Mouse (Mus musculus) bone marrow, adult 2 months (tissue): ENCODE results near the gene Nup62. TPM values are rescaled to one million over a fixed set of nuclear protein-coding genes. Genes with fewer than 3 reads are reported as not detected.

ENCODE experiments used
- H3K27ac ChIP-seq: fragments of 200-500 bp; 2 replicates; pipeline ENCODE4 v1.5.1; 2012; ENCODE audit warnings: low read depth, mild to moderate bottlenecking, control low read depth, inconsistent platforms, low read length; ENCODE audit not compliant: control insufficient read depth, poor library complexity, insufficient read depth
- H3K4me1 ChIP-seq: fragments of 200-500 bp; 2 replicates; pipeline ENCODE4 v1.6.1; 2011; ENCODE audit warnings: low read length; ENCODE audit not compliant: control insufficient read depth, insufficient read depth
- H3K4me3 ChIP-seq: fragments of 200-500 bp; replicated peaks from 2 replicates; pipeline ENCODE3; 2011; ENCODE audit warnings: mild to moderate bottlenecking, low read depth, low read length, control low read depth; ENCODE audit not compliant: control insufficient read depth
- CTCF ChIP-seq: fragments of 200-500 bp; IDR thresholded peaks from 2 replicates; pipeline ENCODE4 v1.5.1; 2011; ENCODE audit warnings: low read length, control low read depth; ENCODE audit not compliant: control insufficient read depth, insufficient read depth
- POLR2A ChIP-seq: fragments of 200-500 bp; IDR thresholded peaks from 2 replicates; pipeline ENCODE4 v1.6.1; 2011; ENCODE audit warnings: low read depth, mild to moderate bottlenecking, control low read depth, low read length, borderline replicate concordance; ENCODE audit not compliant: control insufficient read depth
- WGBS: fragments of 180-500 bp; shearing (Covaris S2); methylation state at CpG from one replicate; pipeline ENCODE4 v1.1.7; 2018; 5-methylcytosine and 5-hydroxymethylcytosine counted together
- polyA plus RNA-seq: library from polyadenylated mRNA; stranded (reverse); fragments of >200 nt; gene quantifications from 2 replicates; pipeline ENCODE4 v1.2.4, GENCODE M21; 2011; ENCODE audit warnings: low replicate concordance; ENCODE audit not compliant: missing spikeins, insufficient read depth, insufficient read length

Nup62 gene
- polyA plus RNA-seq, 1 experiment: 44.7 TPM

DNA sequence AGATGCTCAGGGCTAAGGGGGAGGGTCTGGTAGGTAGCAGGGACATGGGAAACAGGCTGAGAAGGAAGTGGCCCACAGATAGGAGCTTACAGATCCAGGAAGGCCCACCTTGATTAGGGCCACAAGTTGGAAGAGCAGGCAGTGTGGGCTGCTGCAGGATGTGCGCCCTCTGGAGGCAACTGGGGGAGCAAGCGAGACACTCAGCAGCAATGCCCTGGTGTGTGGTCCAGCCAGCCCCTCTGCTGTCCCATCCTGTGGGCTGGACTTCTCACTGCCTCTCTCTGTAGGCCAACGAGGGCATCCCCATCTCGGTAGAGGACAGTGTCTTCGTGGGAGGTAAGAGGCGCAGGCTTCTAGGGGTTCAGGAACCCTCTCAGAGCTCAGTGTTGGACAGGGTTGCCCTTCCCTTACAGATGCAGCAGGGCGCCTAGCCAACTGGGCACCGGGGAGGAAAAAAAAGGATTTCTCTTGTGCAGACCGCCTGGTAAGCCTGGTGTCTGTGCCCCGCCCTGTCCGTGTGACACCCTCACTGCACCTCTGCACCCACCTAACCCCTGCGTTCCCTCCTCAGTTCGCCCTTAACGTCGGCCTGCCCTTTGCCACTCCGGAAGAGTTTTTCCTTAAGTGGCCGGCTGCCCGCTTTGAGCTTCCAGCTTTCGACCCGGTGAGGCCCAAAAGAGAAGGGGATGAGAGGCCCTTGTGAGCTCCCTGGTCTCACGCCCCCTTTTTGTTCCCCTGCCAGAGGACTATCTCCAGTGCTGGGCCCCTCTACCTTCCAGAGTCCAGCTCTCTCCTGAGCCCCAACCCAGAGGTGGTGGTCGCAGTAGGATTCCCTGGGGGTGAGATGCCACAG is 44.9 kb downstream of the Nup62 start:
- Histone ChIP-seq H3K4me1 (peaks cover 2% of the 10 kb centered on the region; the same call in 1 of the 2 replicates), H3K4me3 (no peak overlapping the region), H3K27ac (no peak overlapping the region)
- 63% methylated on average over 22 of the region's 22 CpGs for WGBS
- TF ChIP-seq CTCF (peak; percentile 94), POLR2A (peak; percentile 48; the same call in 1 of the 2 replicates)

DNA sequence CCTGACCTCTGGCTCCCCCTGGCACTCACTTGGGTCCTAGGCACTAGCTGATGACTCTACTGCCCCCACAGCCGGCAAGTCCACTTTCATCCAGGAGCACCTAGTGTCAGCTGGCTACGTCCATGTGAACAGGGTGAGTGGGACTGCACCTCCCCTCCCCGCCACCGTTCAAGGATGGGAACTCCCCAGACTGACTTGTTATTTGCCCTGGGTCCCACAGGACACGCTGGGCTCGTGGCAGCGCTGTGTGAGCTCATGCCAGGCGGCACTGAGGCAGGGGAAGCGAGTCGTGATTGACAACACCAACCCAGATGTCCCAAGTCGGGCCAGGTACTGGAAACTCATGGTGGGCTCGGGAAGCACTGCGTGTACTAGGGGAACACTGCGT is 45.5 kb downstream of the Nup62 start:
- TF ChIP-seq POLR2A (no peak; the same call in 1 of the 2 replicates), CTCF (0 out of 2 replicates have a peak, but pooled peaks have one; percentile 2)
- Histone ChIP-seq H3K27ac (no peak overlapping the region), H3K4me1 (peaks cover 5% of the 10 kb centered on the region), H3K4me3 (no peak overlapping the region)
- 88% methylated on average over 14 of the region's 14 CpGs for WGBS

DNA sequence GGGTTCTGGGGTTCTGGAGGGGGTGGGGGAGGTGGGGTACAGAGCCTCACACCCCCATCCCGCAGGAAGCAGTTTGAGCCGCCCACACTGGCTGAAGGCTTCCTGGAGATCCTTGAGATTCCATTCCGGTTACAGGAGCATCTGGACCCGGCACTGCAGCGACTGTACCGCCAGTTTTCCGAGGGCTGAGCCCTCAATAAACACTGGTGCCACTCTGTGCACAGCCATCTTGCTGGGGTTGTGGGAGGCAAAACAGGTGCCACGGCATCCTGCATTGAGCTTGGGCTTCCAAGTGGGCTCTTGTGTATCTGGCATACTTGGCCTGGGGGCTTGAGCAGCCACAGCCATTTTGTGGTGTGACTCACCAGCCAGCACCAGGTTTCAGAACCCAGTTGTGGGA is 46.5 kb downstream of the Nup62 start:
- peaks cover 7% of the 10 kb centered on the region for H3K4me1 ChIP-seq
- 95% methylated on average over 8 of the region's 8 CpGs for WGBS

DNA sequence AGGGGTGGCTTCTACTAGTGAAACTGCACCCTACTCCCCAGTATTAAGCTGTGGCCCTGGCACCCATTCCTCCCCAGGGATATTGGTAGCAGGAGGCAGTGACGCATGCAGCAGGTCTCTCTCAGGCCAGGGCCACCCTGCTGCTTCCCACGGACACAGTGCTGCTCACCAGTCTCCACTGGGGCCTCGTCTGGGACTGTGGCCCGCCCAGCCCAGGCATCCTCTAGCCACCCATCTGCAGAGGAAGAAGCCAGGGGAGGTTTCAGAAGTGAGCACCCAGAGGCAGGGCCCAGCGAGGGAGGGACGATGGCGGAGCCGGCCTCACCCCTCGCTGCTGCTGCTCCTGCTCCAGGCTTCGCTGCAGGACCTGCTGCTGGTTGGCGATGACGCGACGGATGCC is 47.3 kb downstream of the Nup62 start:
- peaks cover 7% of the 10 kb centered on the region for H3K4me1 ChIP-seq
- H3K4me3 ChIP-seq: no peak overlapping the region
- WGBS: 87% methylated on average over 14 of the region's 14 CpGs
- TF ChIP-seq POLR2A (no peak), CTCF (no peak)
- H3K27ac ChIP-seq: no peak overlapping the region

More for the DNA sequence above, 46.5 kb downstream of the Nup62 start:
- TF ChIP-seq POLR2A (no peak), CTCF (no peak)
- Histone ChIP-seq H3K4me3 (no peak overlapping the region), H3K27ac (no peak overlapping the region)

DNA sequence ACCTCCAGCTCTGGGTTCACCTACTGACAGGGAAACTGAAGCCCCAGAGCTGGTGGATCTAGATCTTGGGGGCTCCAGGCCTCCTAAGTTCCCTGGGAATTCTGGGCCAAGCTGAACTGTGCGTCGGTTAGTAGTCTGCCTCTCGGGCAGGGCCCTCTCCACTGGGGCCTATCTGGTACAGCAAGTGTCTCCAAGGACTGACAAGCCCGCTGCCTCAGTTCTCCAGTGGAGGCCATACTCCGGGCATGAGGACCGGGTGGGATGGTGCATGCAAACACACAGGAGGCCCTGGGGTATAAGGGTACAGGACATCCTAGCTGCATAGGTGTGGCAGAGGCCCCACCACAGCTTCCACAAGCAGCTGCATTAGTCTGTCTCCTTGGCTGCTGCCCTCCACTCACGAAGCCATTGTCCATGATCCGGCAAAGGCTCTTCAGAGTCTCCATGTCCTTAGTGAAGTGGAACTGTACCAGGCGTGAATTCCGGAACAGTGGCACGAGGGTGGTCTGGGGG is 48.1 kb downstream of the Nup62 start:
- Histone ChIP-seq H3K4me3 (no peak overlapping the region), H3K27ac (no peak overlapping the region), H3K4me1 (peaks cover 7% of the 10 kb centered on the region)
- 83% methylated on average over 11 of the region's 11 CpGs for WGBS
- TF ChIP-seq POLR2A: no peak
- TF ChIP-seq CTCF: no peak

DNA sequence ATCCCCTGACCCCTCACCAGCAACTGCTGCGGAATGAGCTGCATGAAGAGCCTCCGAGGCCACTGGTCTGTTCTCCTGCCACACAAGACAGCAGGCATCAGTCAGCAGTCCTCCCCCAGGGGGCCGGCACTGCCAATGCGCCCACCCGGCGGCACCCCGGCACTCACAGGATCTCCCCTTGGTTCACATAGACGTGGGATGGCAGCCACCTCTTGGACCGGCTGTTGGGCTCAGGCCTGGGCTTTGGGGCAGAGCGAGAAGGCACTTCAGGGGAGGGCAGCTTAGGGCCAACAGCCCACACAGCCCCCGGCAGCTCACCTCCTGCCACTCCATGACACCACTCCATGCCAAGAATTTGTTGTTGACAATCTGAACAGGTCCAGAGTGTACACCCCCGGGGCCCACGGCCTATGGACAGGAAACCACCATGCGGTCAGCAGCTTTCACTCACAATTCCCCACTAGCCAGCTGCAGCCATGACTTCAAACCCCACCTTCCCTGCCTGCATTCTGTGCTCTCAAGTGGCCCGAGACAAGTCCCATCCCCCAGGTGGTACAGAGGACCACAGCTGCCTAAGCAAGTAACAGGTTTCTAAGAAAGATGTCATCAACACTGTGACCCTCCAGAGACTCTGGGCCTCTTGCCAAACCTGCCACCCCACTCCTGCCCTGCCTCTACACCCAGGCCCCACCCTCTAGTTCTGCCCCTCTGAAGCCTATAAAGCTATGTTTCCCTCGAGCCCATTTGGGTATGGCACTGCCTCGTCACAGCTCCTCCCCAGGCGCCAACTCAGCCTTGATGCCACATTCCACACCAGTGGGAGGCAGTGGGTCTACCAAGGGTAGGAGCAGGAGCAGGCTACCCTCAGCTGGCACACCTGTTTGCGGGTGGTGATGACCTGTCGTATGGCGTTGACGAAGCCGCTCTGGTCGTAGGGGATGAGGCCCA is 49.0 kb downstream of the Nup62 start:
- TF ChIP-seq POLR2A (peak; percentile 26; the same call in 1 of the 2 replicates), CTCF (no peak)
- Histone ChIP-seq H3K27ac (no peak overlapping the region; the same call in 1 of the 2 replicates), H3K4me1 (peaks cover 7% of the 10 kb centered on the region), H3K4me3 (no peak overlapping the region)
- 67% methylated on average over 24 of the region's 24 CpGs for WGBS

DNA sequence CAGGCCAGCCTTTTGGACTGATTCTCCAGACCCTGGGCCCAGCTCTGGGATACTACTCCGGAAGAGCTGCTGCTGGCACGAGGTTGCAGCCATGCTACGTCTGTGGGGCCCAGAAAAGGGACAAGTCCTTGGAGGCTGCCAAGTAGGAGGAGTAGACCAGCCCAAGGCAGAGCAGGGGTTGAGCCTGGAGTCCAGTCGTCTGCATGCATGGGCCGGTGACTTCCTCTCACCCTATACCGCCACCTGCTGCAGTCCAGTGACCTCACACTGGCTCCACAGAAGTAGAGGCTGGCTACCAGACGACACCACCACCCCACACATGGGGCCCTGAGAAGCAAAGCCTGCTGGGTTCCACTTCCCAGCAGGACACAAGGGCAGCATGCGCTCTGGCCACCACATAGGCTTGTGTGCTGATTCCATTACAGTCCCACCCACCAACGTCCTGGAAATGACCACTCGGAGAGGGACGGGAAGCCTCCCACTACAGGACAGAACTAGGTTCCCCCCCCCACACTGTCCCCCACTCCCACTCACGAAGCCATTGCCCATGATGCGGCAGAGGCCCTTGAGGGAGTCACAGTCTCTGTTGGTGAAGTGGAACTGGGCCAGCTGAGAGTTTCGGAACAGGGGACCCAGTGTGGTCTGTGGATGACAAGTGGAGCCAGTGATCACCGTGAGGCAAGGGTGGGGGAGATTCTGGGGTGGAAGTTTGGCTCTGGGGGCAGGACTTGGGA is 50.6 kb downstream of the Nup62 start:
- Histone ChIP-seq H3K4me3 (no peak overlapping the region), H3K4me1 (peaks cover 5% of the 10 kb centered on the region), H3K27ac (peak overlapping the region; percentile 52)
- TF ChIP-seq CTCF (peak; percentile 58), POLR2A (no peak)
- 37% methylated on average over 15 of the region's 15 CpGs for WGBS
